Mouse (Mus musculus) liver, embryonic 16.5 days (tissue): ENCODE data around the gene Uckl1. TPM values are rescaled to one million over a fixed set of nuclear protein-coding genes. Genes with fewer than 3 reads are reported as not detected.

ENCODE experiments used
- ATAC-seq: fragments of 200-750 bp; cut with Nextera tagmentation; 2 replicates; pipeline ENCODE4 v1.8.0; 2017; ENCODE audit warnings: low read depth, mild to moderate bottlenecking, moderate number of reproducible peaks, moderate library complexity
- H3K27ac ChIP-seq: fragments of 300-500 bp; sonication (generic); 2 replicates; pipeline ENCODE4 v1.5.1; 2014; ENCODE audit warnings: mild to moderate bottlenecking, low read length
- H3K27me3 ChIP-seq: fragments of 300-500 bp; sonication (generic); 2 replicates; pipeline ENCODE4 v1.6.1; 2014; ENCODE audit warnings: low read depth, low read length, mixed read lengths; ENCODE audit not compliant: control insufficient read depth, insufficient read depth
- H3K36me3 ChIP-seq: fragments of 300-500 bp; sonication (generic); 2 replicates; pipeline ENCODE4 v1.6.1; 2014; ENCODE audit warnings: mild to moderate bottlenecking; ENCODE audit not compliant: control insufficient read depth, insufficient read depth
- H3K4me1 ChIP-seq: fragments of 300-500 bp; sonication (generic); 2 replicates; pipeline ENCODE4 v1.6.1; 2014; ENCODE audit warnings: low read depth, low read length, mixed read lengths; ENCODE audit not compliant: control insufficient read depth
- H3K4me2 ChIP-seq: fragments of 300-500 bp; sonication (generic); 2 replicates; pipeline ENCODE4 v1.6.1; 2014; ENCODE audit warnings: low read depth, low read length, mixed read lengths
- H3K4me3 ChIP-seq: fragments of 300-500 bp; sonication (generic); 2 replicates; pipeline ENCODE4 v1.5.1; 2014; ENCODE audit warnings: low read depth, mild to moderate bottlenecking, low read length
- H3K9ac ChIP-seq: fragments of 300-500 bp; sonication (generic); 2 replicates; pipeline ENCODE4 v1.6.1; 2014; ENCODE audit warnings: low read depth, low read length
- H3K9me3 ChIP-seq: fragments of 300-500 bp; sonication (generic); replicated peaks from 2 replicates; pipeline ENCODE4 v1.6.1; 2016; ENCODE audit warnings: low read length; ENCODE audit not compliant: control insufficient read depth
- WGBS: fragments of 180-500 bp; shearing (Covaris S2); extraction: QIAGEN DNeasy Blood & Tissue Kit; methylation state at CpG from one replicate; pipeline ENCODE4 v1.1.7; 2014; ENCODE audit not compliant: insufficient replicate concordance; 5-methylcytosine and 5-hydroxymethylcytosine counted together
- polyA plus RNA-seq: library from polyadenylated mRNA; unstranded; fragments of >200 nt; fragmentation: Nextera tagmentation; extraction: Ambion mirVana; gene quantifications from 2 replicates; pipeline ENCODE4 v1.2.1, GENCODE M21; 2015

Uckl1 gene
- polyA plus RNA-seq, 1 experiment from 2014 or later: 23.6 TPM

DNA sequence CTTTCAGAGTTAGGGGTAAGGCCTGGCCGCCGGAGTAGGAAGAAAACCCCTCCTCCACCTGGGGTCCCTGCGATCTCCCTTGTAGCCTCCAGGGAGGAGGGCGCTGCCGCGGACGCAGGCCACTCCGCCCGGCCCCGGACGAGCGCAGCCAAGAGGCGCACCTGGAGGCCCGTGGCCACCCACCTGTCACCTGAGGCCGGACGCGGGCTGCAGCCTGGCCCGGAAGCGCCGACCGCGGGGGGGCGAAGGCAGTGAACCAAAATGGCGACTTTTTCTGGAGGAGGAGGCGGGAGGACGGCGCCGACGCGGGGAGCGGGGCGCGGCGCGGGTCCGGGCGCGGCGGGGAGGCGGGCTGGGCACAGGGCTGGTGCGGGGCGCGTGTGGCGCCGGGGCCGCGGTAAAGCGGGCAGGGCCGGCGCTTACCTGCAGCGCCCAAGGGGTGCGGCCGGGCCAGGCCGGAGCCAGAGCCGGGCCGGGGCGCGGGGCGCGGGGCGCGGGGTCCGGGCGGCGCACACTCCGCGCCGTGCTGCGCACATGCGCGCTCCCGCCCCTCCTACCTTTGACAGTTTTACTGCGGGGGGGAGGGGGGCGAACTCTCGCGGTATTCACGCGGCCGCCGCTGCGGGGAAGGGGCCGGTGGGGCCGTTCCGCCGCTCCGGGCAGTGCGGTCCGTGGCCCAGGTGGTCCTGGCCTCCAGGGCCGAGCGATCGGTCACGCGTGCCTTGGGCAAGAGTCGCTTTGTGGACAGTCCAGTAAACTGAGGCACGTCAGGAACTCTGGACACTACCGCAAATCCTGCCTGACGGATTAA lies 7.7 kb upstream of the Uckl1 start, which contains the start of gene Zfp512b:
Gene Zfp512b, minus strand, starts transcription at position 573 of the 811 bp plus-strand sequence.
- Histone ChIP-seq H3K4me1 (peaks cover 30% of the 10 kb centered on the region), H3K27me3 (no peaks in the 10 kb centered on the region), H3K4me2 (peak within 1 kb of the TSS; percentile 93), H3K9ac (peak within 1 kb of the TSS; percentile 83), H3K36me3 (peaks cover 8% of the 10 kb centered on the region), H3K9me3 (no peaks in the 10 kb centered on the region), H3K4me3 (peak within 1 kb of the TSS; percentile 85), H3K27ac (peak within 1 kb of the TSS; percentile 82)
- under 1% methylated on average over 67 of the region's 97 CpGs for WGBS
- peak; percentile 59 for ATAC-seq

DNA sequence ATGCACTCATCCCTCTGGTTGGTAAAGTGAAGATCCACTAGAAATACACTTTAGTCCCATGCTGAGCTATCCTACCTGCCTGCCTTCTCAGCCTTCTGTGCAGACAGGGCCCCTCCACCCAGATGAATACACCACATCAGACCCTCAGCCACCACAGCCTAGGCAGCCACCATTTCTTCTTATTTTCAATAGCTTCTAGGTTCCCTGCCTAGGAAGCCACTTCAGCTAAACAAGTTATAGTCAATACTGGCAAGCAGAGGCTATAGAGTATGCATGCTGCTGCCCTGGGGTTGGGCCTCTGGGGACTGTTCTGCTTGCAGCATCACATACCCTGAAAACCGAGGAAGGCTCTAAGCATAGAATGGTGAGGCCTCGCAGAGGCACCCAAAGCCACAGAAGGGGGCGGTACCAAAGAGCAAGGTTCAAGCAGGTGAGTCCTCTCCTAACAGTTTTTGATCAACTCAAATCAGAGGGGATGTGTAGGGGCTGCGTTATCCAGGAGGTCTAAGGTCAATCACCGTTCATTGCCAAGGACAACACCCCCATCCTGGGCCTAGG lies 6.9 kb upstream of the Uckl1 start, which contains the start of gene Prpf6:
Gene Prpf6, plus strand, starts transcription at position 341 of the 558 bp plus-strand sequence.
- Histone ChIP-seq H3K4me1 (peaks cover 30% of the 10 kb centered on the region), H3K27ac (peak within 1 kb of the TSS; percentile 82), H3K4me3 (peak within 1 kb of the TSS; percentile 85), H3K9ac (peak within 1 kb of the TSS; percentile 83), H3K27me3 (no peaks in the 10 kb centered on the region), H3K9me3 (no peaks in the 10 kb centered on the region), H3K4me2 (peak within 1 kb of the TSS; percentile 93), H3K36me3 (peaks cover 11% of the 10 kb centered on the region)
- peak; percentile 23 for ATAC-seq
- WGBS: 11% methylated on average over 5 of the region's 5 CpGs

DNA sequence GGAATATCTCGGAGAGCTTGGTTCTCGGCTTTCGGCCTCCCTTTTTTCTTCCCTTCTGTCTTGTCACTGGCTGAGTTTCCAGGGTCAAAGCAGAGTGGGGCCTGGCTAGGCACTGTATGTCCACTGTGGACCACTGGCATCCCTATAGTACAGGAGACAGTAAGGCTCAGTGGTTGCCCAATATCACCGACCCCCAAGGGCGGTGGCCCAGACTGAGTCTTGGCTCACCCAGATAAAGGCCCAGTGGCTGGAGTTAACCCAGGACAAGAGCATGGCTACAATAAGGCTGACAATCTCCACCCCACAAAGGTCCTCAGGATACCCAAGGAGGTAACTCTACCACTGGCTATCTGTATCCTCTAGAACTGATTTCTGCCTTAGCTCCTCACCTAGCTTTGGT lies 5.8 kb upstream of the Uckl1 start:
- Histone ChIP-seq H3K9ac (no peak overlapping the region), H3K4me2 (no peak overlapping the region), H3K36me3 (peaks cover 12% of the 10 kb centered on the region), H3K4me3 (no peak overlapping the region), H3K4me1 (peaks cover 30% of the 10 kb centered on the region), H3K27ac (no peak overlapping the region), H3K27me3 (no peaks in the 10 kb centered on the region), H3K9me3 (no peaks in the 10 kb centered on the region)
- WGBS: 71% methylated on average over 5 of the region's 5 CpGs
- no peak for ATAC-seq

DNA sequence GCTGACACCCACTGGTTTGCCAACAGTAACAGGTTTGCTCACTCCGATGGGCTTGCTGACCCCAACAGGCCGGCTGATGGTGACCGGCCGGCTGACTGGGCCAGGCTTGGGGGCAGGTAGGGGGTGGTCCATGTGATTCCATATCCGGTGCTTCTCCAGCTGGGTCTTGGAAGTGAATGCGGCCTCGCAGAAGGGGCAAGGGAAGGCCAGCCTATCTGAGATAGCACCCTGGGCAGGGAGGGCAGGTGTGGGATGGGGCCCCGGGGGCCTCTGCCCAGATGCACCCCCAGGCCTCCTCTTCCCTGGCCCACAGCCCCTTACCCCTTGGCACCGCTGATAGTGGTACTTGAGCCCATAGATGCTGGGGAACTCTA lies 5.0 kb upstream of the Uckl1 start:
- WGBS: 80% methylated on average over 9 of the region's 9 CpGs
- Histone ChIP-seq H3K27me3 (no peaks in the 10 kb centered on the region), H3K9me3 (no peaks in the 10 kb centered on the region), H3K4me3 (no peak overlapping the region), H3K4me1 (peaks cover 30% of the 10 kb centered on the region), H3K4me2 (no peak overlapping the region), H3K36me3 (peaks cover 12% of the 10 kb centered on the region), H3K27ac (no peak overlapping the region), H3K9ac (no peak overlapping the region)
- ATAC-seq: no peak

DNA sequence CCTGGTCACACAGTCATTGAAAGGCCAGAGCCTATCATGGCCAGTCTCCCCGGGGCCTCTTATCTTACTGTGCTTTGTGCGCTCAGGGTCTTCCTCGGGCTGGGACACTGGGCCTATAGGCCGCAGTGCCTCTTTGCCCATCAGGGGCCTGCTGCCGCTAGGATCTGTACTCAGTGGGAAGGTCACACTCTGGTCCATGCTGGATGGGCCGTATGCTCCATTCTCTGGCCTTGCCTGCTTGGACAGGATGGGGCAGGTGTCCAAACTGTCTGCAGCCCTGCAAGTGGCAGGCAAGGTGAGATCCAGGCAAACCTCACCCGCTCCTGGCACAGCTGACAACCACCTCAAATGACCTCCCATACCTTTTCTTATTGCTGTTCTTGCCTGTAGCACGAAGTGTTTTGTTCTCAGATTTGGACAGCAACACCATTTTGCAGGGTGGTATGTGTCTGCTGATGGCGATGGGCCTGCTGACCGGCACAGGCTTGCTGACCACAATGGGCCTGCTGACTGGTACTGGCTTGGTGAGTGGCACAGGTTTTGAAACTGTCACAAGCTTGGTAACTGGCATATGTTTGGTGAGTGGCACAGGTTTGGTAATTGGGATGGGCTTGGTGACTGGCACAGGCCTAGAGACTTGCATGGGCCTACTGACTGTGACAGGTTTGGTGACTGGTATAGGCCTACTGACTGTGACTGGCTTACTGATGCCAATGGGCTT lies 4.5 kb upstream of the Uckl1 start:
- peaks cover 30% of the 10 kb centered on the region for H3K4me1 ChIP-seq
- peaks cover 12% of the 10 kb centered on the region for H3K36me3 ChIP-seq
- no peak overlapping the region for H3K9ac ChIP-seq
- ATAC-seq: no peak
- WGBS: 71% methylated on average over 10 of the region's 10 CpGs
- no peak overlapping the region for H3K4me2 ChIP-seq
- no peaks in the 10 kb centered on the region for H3K9me3 ChIP-seq
- H3K27ac ChIP-seq: no peak overlapping the region
- no peaks in the 10 kb centered on the region for H3K27me3 ChIP-seq
- no peak overlapping the region for H3K4me3 ChIP-seq

DNA sequence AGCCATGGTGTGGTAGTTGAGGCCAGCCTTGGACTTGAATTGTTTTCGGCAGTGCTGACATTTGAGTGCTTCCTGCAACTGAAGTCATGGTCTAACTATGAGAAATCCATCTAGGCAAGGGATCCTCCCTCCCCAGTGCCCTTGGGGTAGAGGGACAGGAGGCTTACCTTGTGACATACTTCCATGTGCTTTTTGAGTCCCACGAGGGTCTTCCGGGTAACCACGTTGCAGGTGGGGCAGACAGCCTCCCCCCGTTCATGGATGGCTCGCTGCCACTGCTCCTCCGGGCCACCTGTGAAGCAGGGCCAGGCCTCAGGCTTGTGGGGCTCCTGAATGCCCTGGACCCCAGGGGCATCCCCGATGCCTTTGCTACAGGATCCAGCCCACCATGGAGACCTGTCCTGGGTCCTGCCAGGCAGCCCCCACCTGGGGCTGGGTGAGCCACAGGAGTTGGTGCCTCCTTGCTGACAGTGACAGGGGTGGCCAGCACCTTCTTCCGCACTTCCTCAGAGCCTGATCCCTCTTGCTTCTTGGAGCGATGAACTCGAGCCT lies 3.6 kb upstream of the Uckl1 start:
- H3K27ac ChIP-seq: no peak overlapping the region
- H3K9ac ChIP-seq: no peak overlapping the region
- peaks cover 12% of the 10 kb centered on the region for H3K36me3 ChIP-seq
- H3K4me3 ChIP-seq: no peak overlapping the region
- H3K4me1 ChIP-seq: peaks cover 30% of the 10 kb centered on the region
- no peak overlapping the region for H3K4me2 ChIP-seq
- no peak for ATAC-seq
- H3K9me3 ChIP-seq: no peaks in the 10 kb centered on the region
- 78% methylated on average over 11 of the region's 11 CpGs for WGBS
- H3K27me3 ChIP-seq: no peaks in the 10 kb centered on the region

DNA sequence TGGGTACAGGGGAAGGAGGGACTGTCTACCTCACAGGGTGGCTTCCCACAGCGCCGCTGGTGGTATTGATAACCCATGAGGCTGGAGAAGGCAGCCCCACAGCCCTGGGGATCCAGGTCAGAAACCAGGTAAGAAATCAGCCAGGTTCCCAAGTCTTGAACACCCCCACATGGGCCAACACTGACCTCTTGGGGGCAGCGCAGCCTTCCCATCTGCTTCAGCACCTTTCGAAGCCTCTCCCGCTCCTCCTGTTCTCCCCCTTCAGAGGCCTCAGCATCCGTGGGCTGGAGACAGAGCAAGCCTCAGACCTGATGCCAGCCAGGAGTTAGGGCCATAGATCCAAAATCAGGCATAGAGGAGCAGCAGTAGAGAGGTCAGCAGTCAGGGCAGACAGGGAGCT lies 3.1 kb upstream of the Uckl1 start:
- Histone ChIP-seq H3K27ac (no peak overlapping the region), H3K4me2 (no peak overlapping the region), H3K4me1 (peaks cover 28% of the 10 kb centered on the region), H3K36me3 (peaks cover 12% of the 10 kb centered on the region), H3K27me3 (no peaks in the 10 kb centered on the region), H3K9ac (no peak overlapping the region), H3K4me3 (no peak overlapping the region), H3K9me3 (no peaks in the 10 kb centered on the region)
- no peak for ATAC-seq
- 74% methylated on average over 6 of the region's 6 CpGs for WGBS

DNA sequence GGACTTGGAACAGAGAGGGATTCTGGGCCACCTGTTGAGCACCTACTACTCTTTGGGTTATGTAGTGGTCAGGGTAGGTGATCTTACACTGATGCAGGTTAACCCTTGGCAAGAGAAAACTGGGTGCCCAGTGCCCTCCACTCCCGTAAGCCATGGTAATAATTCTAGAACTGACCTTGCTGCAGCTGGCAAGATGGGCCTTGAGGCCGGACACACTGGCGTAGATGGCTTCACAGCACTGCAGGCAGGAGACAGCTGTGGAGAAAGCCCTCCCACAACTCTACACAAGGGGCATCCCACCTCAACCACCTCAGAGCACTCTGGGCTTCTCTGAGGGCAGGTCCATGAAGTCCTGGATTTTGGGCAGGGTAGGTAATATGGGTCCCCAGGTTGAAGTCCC lies 1.4 kb upstream of the Uckl1 start:
- Histone ChIP-seq H3K4me2 (no peak overlapping the region), H3K4me3 (no peak overlapping the region), H3K36me3 (peaks cover 12% of the 10 kb centered on the region), H3K4me1 (peaks cover 19% of the 10 kb centered on the region), H3K9ac (no peak overlapping the region), H3K9me3 (no peaks in the 10 kb centered on the region), H3K27me3 (no peaks in the 10 kb centered on the region), H3K27ac (no peak overlapping the region)
- WGBS: 73% methylated on average over 3 of the region's 3 CpGs
- no peak for ATAC-seq
